Mouse (Mus musculus) heart, embryonic 13.5 days (tissue): ENCODE data around the gene Mbnl2. TPM values are rescaled to one million over a fixed set of nuclear protein-coding genes. Genes with fewer than 3 reads are reported as not detected.

Source experiments
- ATAC-seq: fragments of 200-750 bp; cut with Nextera tagmentation; 2 replicates; pipeline ENCODE4 v1.8.0; 2017; ENCODE audit warnings: moderate TSS enrichment; ENCODE audit not compliant: insufficient number of reproducible peaks, low FRiP score, low TSS enrichment; ENCODE audit errors: extremely low read depth
- H3K27ac ChIP-seq: fragments of 300-500 bp; sonication (generic); replicated peaks from 2 replicates; pipeline ENCODE4 v1.5.1; 2015; ENCODE audit warnings: moderate library complexity, mild to moderate bottlenecking, inconsistent platforms
- H3K27me3 ChIP-seq: fragments of 300-500 bp; sonication (generic); replicated peaks from 2 replicates; pipeline ENCODE4 v1.6.1; 2015; ENCODE audit warnings: mild to moderate bottlenecking, inconsistent platforms
- H3K36me3 ChIP-seq: fragments of 300-500 bp; sonication (generic); 2 replicates; pipeline ENCODE4 v1.6.1; 2015; ENCODE audit warnings: mild to moderate bottlenecking, inconsistent platforms
- H3K4me1 ChIP-seq: fragments of 300-500 bp; sonication (generic); 2 replicates; pipeline ENCODE4 v1.6.1; 2015; ENCODE audit warnings: inconsistent platforms
- H3K4me2 ChIP-seq: fragments of 300-500 bp; sonication (generic); 2 replicates; pipeline ENCODE4 v1.6.1; 2015; ENCODE audit warnings: inconsistent platforms, mild to moderate bottlenecking, moderate library complexity
- H3K4me3 ChIP-seq: fragments of 300-500 bp; sonication (generic); 2 replicates; pipeline ENCODE4 v1.5.1; 2015; ENCODE audit warnings: moderate library complexity, mild to moderate bottlenecking, inconsistent platforms
- H3K9ac ChIP-seq: fragments of 300-500 bp; sonication (generic); 2 replicates; pipeline ENCODE4 v1.6.1; 2015; ENCODE audit warnings: inconsistent platforms, mild to moderate bottlenecking, moderate library complexity
- H3K9me3 ChIP-seq: fragments of 300-500 bp; sonication (generic); 2 replicates; pipeline ENCODE4 v1.6.1; 2016; ENCODE audit warnings: inconsistent platforms
- WGBS: fragments of 180-500 bp; shearing (Covaris S2); methylation state at CpG from one replicate; pipeline ENCODE4 v1.1.7; 2015; ENCODE audit warnings: mixed read lengths; 5-methylcytosine and 5-hydroxymethylcytosine counted together
- polyA plus RNA-seq: library from polyadenylated mRNA; unstranded; fragments of >200 nt; fragmentation: Nextera tagmentation; extraction: Ambion mirVana; gene quantifications from 2 replicates; pipeline ENCODE4 v1.2.1, GENCODE M21; 2015

The Mbnl2 gene
- polyA plus RNA-seq, 1 experiment from 2014 or later: 88.9 TPM

DNA sequence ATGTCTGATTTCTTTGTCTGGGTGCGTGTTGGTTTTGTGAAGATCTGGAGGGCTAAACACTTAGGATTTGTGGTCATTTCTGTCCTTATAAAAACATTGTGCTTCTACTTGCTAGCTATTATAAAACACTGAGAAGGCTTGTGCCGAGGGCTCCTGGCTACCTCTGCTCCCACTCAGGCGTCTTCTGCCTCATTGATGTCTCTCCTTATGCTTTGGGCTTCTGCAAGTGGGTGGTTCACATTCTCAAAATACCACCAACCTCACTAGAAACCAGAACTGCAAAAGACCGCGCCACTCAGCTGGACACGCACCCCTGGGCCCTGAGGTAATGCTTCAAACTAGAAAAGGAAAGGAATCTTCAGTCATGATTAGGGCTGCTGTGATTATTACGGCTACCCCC, 14.1 kb downstream of the Mbnl2 start:
- peak overlapping the region; percentile 72 for H3K9ac ChIP-seq
- H3K27ac ChIP-seq: peak overlapping the region; percentile 92
- H3K9me3 ChIP-seq: no peaks in the 10 kb centered on the region
- ATAC-seq: no peak
- no peaks in the 10 kb centered on the region for H3K27me3 ChIP-seq
- WGBS: 34% methylated on average over 7 of the region's 7 CpGs
- no peak overlapping the region for H3K4me3 ChIP-seq
- peaks cover 16% of the 10 kb centered on the region for H3K36me3 ChIP-seq
- H3K4me2 ChIP-seq: peak overlapping the region; percentile 25
- peaks cover 95% of the 10 kb centered on the region for H3K4me1 ChIP-seq

DNA sequence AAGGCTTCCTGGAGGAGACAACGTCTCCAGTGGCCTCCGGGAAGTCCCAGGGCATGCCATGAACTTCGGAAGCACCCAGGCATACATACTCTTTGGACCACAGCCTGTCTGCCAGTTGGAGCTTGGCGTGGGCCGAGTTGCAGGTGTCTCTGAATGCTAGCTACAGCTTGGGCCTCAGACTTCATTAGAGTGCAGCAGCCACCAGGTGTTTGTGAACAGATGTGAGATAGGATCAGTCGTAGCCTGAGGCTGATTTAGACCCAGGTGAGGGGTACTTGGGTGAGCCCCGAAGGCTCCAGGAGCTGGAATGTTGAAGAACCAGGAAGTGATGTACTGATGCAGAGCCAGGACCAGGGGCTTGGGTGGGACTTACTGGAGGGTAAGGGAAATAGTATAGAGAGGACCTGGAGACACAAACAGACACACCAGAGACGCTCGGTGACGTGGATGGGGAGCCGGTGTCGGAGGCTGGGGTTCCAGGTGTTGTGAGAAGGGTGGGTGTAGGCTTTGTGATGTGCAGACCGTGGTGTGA, 15.8 kb downstream of the Mbnl2 start:
- H3K4me2 ChIP-seq: no peak overlapping the region
- ATAC-seq: no peak
- H3K4me3 ChIP-seq: no peak overlapping the region
- peak overlapping the region; percentile 83 for H3K27ac ChIP-seq
- peaks cover 95% of the 10 kb centered on the region for H3K4me1 ChIP-seq
- H3K36me3 ChIP-seq: peaks cover 21% of the 10 kb centered on the region
- 84% methylated on average over 13 of the region's 13 CpGs for WGBS
- H3K27me3 ChIP-seq: no peaks in the 10 kb centered on the region
- peak overlapping the region; percentile 59; the same call in 1 of the 2 replicates for H3K9ac ChIP-seq
- no peaks in the 10 kb centered on the region for H3K9me3 ChIP-seq

GRCm38 (mm10) chr14:120292133-120292532, 16.7 kb downstream of the Mbnl2 start:
- WGBS: 74% methylated on average over 5 of the region's 5 CpGs
- H3K4me2 ChIP-seq: peak overlapping the region; percentile 0; the same call in 1 of the 2 replicates
- ATAC-seq: no peak
- H3K27ac ChIP-seq: peak overlapping the region; percentile 83
- peaks cover 18% of the 10 kb centered on the region for H3K36me3 ChIP-seq
- H3K4me1 ChIP-seq: peaks cover 95% of the 10 kb centered on the region
- no peak overlapping the region for H3K4me3 ChIP-seq
- H3K27me3 ChIP-seq: no peaks in the 10 kb centered on the region
- peak overlapping the region; percentile 59 for H3K9ac ChIP-seq
- no peaks in the 10 kb centered on the region for H3K9me3 ChIP-seq

GRCm38 (mm10) chr14:120292617-120293195, 17.2 kb downstream of the Mbnl2 start:
- H3K27me3 ChIP-seq: no peaks in the 10 kb centered on the region
- H3K9me3 ChIP-seq: no peaks in the 10 kb centered on the region
- H3K27ac ChIP-seq: peak overlapping the region; percentile 83
- H3K4me1 ChIP-seq: peaks cover 95% of the 10 kb centered on the region
- H3K4me3 ChIP-seq: no peak overlapping the region
- H3K4me2 ChIP-seq: 0 out of 2 replicates have a peak overlapping the region, but pooled peaks have one; percentile 0
- H3K36me3 ChIP-seq: peaks cover 18% of the 10 kb centered on the region
- 42% methylated on average over 6 of the region's 6 CpGs for WGBS
- peak; percentile 35; the same call in 1 of the 2 replicates for ATAC-seq
- peak overlapping the region; percentile 59 for H3K9ac ChIP-seq

DNA sequence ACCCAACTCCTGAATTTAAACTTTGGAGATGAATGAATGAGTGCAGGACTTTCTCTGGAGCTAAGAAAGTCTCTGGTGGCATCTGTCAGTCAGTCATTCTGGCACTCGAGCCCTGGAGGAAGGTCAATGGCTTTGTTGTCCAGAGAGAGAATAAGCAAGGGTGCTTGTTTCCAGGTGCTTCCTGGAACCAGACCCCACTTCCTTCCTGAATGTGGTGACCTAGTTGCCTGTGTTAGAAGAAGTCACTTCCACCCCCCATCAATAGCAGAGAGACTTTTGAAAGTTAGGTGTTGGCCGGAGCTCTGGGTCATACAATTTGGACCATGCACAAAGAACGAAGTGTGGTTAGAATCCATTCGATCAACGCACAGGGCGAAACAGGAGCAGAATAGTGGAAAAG, 19.0 kb downstream of the Mbnl2 start:
- Histone ChIP-seq H3K4me3 (no peak overlapping the region), H3K4me1 (peaks cover 96% of the 10 kb centered on the region), H3K4me2 (no peak overlapping the region), H3K27me3 (no peaks in the 10 kb centered on the region), H3K36me3 (peaks cover 18% of the 10 kb centered on the region), H3K9me3 (no peaks in the 10 kb centered on the region), H3K9ac (no peak overlapping the region), H3K27ac (peak overlapping the region; percentile 94)
- no peak for ATAC-seq
- 77% methylated on average over 6 of the region's 6 CpGs for WGBS

DNA sequence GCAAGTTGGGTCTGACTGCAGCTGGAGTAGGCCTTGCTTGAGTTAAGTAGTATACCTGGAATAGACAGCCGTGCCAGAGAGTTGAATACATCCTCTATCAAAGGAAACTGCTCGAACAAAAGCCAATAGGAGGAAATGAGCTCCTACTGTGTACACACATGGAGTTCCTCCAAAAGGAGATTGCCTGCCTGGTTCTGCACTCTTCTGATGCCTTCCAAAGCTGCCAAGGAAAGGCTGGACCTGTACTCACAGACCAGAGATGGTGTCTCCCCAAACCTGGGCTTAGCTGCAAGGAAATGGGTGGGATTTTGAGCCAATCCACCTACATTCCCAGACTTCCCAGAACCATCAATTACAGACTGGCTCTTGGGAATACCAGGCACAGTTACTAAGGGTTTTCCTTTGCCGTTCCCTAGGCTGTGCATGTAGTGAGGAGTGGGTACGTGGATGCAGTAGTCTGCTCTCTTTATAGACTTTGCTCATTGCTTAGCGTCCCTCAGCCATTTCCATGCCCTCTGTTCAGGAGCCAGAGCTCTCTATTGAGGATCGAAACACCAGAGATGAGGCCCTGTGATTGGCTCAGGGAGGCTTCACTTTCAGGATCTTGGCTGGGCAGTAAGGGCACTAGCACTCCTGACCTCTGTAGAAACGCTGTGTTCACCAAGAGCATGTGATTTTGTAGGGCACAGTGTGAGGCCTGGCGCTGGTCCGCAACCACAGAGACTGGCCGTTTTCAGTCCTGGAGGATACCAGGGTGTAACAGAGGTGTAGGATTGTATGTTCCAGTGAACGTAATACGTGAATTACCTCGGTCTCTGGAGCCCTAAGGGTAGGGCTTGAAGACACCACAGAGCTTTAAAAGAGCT, 20.1 kb downstream of the Mbnl2 start:
- Histone ChIP-seq H3K4me2 (peak overlapping the region; percentile 51), H3K4me3 (no peak overlapping the region), H3K9ac (peak overlapping the region; percentile 72; the same call in 1 of the 2 replicates), H3K27me3 (no peaks in the 10 kb centered on the region), H3K9me3 (no peaks in the 10 kb centered on the region), H3K27ac (peak overlapping the region; percentile 94), H3K4me1 (peaks cover 99% of the 10 kb centered on the region), H3K36me3 (peaks cover 13% of the 10 kb centered on the region)
- no peak for ATAC-seq
- WGBS: 76% methylated on average over 13 of the region's 13 CpGs

GRCm38 (mm10) chr14:120296231-120297006, 20.9 kb downstream of the Mbnl2 start:
- no peak for ATAC-seq
- Histone ChIP-seq H3K27me3 (no peaks in the 10 kb centered on the region), H3K4me1 (peaks cover 100% of the 10 kb centered on the region), H3K36me3 (0 out of 2 replicates have a peak, but pooled peaks cover 5% of the 10 kb centered on the region), H3K9me3 (no peaks in the 10 kb centered on the region), H3K4me3 (peak overlapping the region; percentile 10; the same call in 1 of the 2 replicates), H3K9ac (peak overlapping the region; percentile 72), H3K27ac (peak overlapping the region; percentile 94), H3K4me2 (peak overlapping the region; percentile 51)
- 50% methylated on average over 17 of the region's 17 CpGs for WGBS

DNA sequence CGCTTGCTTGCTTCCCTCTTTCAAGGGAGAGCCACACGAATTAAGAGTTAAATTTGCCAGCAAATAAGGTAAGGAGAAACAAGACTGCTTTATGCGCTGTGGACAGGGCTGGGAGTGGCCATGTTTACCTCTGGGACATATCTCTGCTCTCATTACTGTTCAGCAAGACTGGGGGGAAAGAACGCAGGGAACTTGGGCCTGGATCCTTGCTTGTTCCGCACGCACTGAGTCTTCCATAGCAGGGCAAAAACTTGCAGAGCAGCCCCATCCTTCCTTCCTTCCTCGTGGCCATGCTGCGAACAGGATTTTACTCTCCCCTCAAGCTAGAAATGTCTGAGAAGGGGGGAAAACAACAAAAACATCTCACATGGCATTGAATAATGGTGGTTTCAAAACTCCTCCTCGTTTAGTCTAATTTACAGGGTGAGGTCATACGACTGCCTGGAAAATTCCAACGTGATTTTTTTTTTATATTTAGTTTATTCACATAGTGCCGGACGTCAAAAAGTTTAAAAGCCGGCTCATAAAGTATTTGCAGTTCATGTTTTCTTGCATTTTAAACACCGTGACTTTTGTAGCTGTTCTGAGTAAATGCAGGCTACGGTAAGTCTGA, 21.8 kb downstream of the Mbnl2 start:
- H3K27me3 ChIP-seq: no peaks in the 10 kb centered on the region
- H3K9ac ChIP-seq: peak overlapping the region; percentile 72
- WGBS: 29% methylated on average over 16 of the region's 16 CpGs
- no peaks in the 10 kb centered on the region for H3K9me3 ChIP-seq
- ATAC-seq: no peak
- 0 out of 2 replicates have a peak overlapping the region, but pooled peaks have one; percentile 3 for H3K4me3 ChIP-seq
- peak overlapping the region; percentile 94 for H3K27ac ChIP-seq
- 0 out of 2 replicates have a peak, but pooled peaks cover 5% of the 10 kb centered on the region for H3K36me3 ChIP-seq
- peak overlapping the region; percentile 51 for H3K4me2 ChIP-seq
- peaks cover 94% of the 10 kb centered on the region for H3K4me1 ChIP-seq

GRCm38 (mm10) chr14:120297833-120298232, 22.4 kb downstream of the Mbnl2 start:
- Histone ChIP-seq H3K36me3 (0 out of 2 replicates have a peak, but pooled peaks cover 5% of the 10 kb centered on the region), H3K27me3 (no peaks in the 10 kb centered on the region), H3K4me2 (peak overlapping the region; percentile 51), H3K4me3 (no peak overlapping the region), H3K9me3 (no peaks in the 10 kb centered on the region), H3K4me1 (peaks cover 94% of the 10 kb centered on the region), H3K27ac (peak overlapping the region; percentile 94), H3K9ac (peak overlapping the region; percentile 72)
- 55% methylated on average over 6 of the region's 6 CpGs for WGBS
- no peak for ATAC-seq

- peak overlapping the region; percentile 94 for H3K27ac ChIP-seq
- no peak for ATAC-seq
- H3K4me2 ChIP-seq: no peak overlapping the region
- peak overlapping the region; percentile 37; the same call in 1 of the 2 replicates for H3K9ac ChIP-seq
- H3K36me3 ChIP-seq: 0 out of 2 replicates have a peak, but pooled peaks cover 5% of the 10 kb centered on the region
- 56% methylated on average over 5 of the region's 5 CpGs for WGBS
- no peak overlapping the region for H3K4me3 ChIP-seq
- no peaks in the 10 kb centered on the region for H3K27me3 ChIP-seq
- peaks cover 94% of the 10 kb centered on the region for H3K4me1 ChIP-seq
- H3K9me3 ChIP-seq: no peaks in the 10 kb centered on the region
Observed at GRCm38 (mm10) chr14:120298439-120298838, 23.0 kb downstream of the Mbnl2 start.
